Mouse (Mus musculus): ENCODE results near the gene Acox2.
"Not testable (repeated sequence)": the region's sequence is repeated elsewhere in the genome, so short reads cannot be mapped to it uniquely, and the experiment has no call there.

Gene Acox2

DNA sequence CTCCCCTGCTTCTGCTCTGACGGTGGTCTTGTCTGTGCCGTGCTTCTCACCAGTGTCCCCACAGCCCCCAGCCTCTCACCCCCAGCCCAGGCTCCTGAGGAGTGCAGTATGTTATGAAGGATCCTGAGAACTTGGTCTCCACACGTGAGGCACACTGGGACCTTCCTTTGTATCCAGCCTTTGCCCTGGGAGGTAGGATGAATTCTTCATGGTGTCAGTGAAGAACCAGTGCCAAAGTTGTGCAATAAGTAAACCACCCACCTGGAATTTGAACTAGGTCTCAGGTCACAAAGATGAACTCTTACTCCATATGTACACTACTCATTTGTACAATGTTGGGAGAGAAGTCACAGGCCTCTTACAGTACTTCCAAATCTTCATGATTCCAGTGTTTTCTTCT lies at the start of gene Acox2:
Gene Acox2 (minus strand): TSS at position 188 of the 400 bp plus-strand sequence.
- POLR2A ChIA-PET = no interaction called here
- CTCF ChIA-PET = no interaction called here

- ChIA-PET POLR2A (interaction anchor here in 2 of 4 experiments (1.5 to 2.2 kb wide), 3 partner anchors 9 to 38 kb away, joined by 3 to 6 read pairs (median 6); no protein-coding TSS in a partner anchor), CTCF (interaction anchor here (0.6 to 3.1 kb wide), 4 partner anchors 8 to 133 kb away, joined by 3 to 20 read pairs (median 6); no protein-coding TSS in a partner anchor)
These were observed 49.5 kb upstream of the Acox2 start for GRCm38 (mm10) chr14:8308650-8309049.

DNA sequence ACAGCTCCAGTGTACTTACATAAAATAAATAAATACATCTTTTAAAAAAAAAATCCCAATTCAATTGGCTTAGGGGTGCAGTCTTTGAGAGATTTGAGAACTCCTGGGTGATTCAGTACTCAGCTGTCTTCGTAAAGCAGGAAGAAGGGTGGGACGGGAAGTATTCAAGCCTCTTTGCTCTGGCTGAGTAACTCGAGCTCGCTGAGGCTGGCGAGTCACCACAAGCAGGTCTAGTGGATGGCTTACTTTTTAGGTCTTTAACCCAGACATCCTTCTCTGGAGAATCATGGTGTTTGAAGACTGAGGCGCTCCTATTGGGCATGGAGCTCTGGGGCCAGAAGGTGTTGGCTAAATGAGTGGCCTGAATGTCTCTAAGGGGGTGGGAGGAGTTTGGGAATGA lies 47.7 kb upstream of the Acox2 start:
- POLR2A ChIA-PET = interaction anchor here in 3 of 4 experiments (0.7 to 1.4 kb wide), 4 partner anchors 10 to 174 kb away, joined by 3 to 6 read pairs (median 3); no protein-coding TSS in a partner anchor
- CTCF ChIA-PET = interaction anchor here in 3 of 4 experiments (1.0 to 1.4 kb wide), 4 partner anchors 9 to 93 kb away, joined by 3 to 4 read pairs (median 3); partner anchors contain the start of gene Kctd6 (in 1 of the 3)

- POLR2A ChIA-PET = interaction anchor here in 1 of 4 experiments (1.2 kb wide), 1 partner anchor 58 kb away, joined by 3 read pairs; no protein-coding TSS in a partner anchor
- CTCF ChIA-PET = interaction anchor here in 2 of 4 experiments (0.5 kb wide), 2 partner anchors 9 to 410 kb away, joined by 3 read pairs; no protein-coding TSS in a partner anchor
These were observed 45.9 kb upstream of the Acox2 start for GRCm38 (mm10) chr14:8305014-8305413.

DNA sequence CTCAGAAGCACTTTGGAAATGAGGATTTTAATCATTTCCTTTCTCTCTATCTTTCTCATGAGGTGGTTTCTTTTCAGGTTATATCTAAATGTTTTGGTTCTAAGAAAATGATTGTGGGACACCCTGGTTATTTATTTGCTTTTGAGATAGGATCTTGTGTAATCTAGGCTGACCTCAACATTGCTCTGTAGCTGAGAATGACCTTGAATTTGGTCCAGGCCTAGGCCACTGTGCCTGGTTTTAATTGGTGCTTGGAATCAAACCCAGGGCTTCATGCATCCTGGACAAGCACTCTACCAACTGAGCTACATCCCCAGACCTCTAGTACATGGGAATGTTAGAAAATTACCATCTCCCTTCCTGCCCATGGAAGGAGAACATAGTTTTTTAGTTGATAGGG lies 44.9 kb upstream of the Acox2 start:
- ChIA-PET POLR2A (interaction anchor here in 1 of 4 experiments (1.2 kb wide), 1 partner anchor 57 kb away, joined by 3 read pairs; no protein-coding TSS in a partner anchor), CTCF (interaction anchor here in 1 of 4 experiments (0.6 kb wide), 1 partner anchor 9 kb away, joined by 4 read pairs; no protein-coding TSS in a partner anchor)

- CTCF ChIA-PET = no interaction called here
- POLR2A ChIA-PET = no interaction called here
These were observed 43.5 kb upstream of the Acox2 start for GRCm38 (mm10) chr14:8302687-8303086.

GRCm38 (mm10) chr14:8300281-8300680 lies 41.1 kb upstream of the Acox2 start:
- ChIA-PET POLR2A (interaction anchor here in 3 of 4 experiments (0.8 to 1.9 kb wide), 8 partner anchors 8 to 271 kb away, joined by 3 to 6 read pairs (median 4); no protein-coding TSS in a partner anchor), CTCF (interaction anchor here (0.5 to 2.6 kb wide), 41 partner anchors 9 to 442 kb away, joined by 3 to 27 read pairs (median 5); partner anchors contain the start of genes Fam107a (in 2 of the 4) and Kctd6 (in 2 of the 4))

DNA sequence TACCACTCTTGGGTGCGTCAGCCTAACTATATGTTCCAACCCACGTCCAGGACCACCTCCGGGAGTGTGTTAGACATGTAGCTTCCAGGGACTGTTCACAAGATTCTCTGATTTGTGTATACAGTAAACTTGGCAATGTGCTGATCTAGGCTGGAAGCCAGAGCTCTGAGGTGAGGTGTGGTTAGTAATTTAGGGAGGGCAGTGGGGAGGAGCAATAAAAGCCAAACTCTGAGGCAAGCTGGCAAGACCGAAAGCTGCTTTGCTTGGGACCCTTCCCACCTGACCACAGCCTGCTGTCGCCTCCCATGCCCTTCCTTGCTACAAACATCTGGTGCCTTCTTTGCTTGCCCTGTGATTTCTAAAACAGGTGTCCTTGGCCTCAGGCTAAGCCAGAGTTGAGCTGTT lies 38.7 kb upstream of the Acox2 start:
- POLR2A ChIA-PET = interaction anchor here in 1 of 4 experiments (1.1 kb wide), 1 partner anchor 66 kb away, joined by 3 read pairs; no protein-coding TSS in a partner anchor
- CTCF ChIA-PET = interaction anchor here in 3 of 4 experiments (0.5 to 2.1 kb wide), 3 partner anchors 9 to 81 kb away, joined by 3 to 7 read pairs (median 5); no protein-coding TSS in a partner anchor

GRCm38 (mm10) chr14:8294257-8294656 lies 35.1 kb upstream of the Acox2 start:
- POLR2A ChIA-PET = no interaction called here
- CTCF ChIA-PET = no interaction called here

DNA sequence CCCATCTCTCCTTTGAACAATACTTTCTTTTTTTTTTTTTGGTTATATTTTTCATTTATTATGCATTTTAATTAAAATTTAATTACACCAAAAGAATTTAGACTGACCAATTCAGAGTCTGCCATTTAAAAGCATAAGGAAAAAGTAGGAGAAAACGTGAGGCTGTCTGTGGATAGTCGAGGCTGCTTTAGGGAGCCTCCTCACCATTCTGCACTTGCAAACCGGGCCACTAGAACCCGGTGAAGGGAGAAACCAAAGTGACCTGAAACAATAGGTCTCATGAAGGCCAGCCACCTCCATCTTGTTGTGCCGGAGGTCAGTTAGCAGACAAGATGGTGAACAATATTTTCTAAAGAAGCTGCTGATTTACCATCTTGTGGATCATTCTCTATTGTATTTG lies 27.4 kb upstream of the Acox2 start:
- CTCF ChIA-PET, POLR2A ChIA-PET: not testable (repeated sequence)

GRCm38 (mm10) chr14:8283784-8284183 lies 24.6 kb upstream of the Acox2 start:
- POLR2A ChIA-PET = interaction anchor here in 2 of 4 experiments (0.6 to 0.8 kb wide), 2 partner anchors 22 to 1864 kb away, joined by 3 read pairs; no protein-coding TSS in a partner anchor

DNA sequence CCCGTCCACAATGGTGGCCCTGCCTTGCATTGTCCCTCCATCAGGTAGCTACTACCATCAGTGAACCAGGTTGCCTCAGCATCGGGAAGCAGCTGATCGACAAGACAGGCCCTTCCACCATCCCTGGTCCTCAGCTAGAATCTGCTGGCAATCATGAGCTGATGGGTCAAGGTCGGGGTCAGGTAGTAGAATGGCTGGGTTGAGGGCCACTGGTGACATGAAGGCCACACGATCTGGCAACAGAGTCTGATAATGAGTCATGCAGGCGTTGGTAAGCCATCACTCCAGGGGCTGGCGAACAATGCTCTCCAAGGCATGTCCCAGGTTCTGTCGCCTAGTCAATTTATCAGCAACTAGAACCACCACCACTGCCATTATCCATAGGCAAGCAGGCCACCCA lies 12.1 kb upstream of the Acox2 start:
- CTCF ChIA-PET, POLR2A ChIA-PET: not testable (repeated sequence)

More at GRCm38 (mm10) chr14:8283784-8284183, 24.6 kb upstream of the Acox2 start:
- CTCF ChIA-PET = no interaction called here

GRCm38 (mm10) chr14:8264378-8264777 lies 5.2 kb upstream of the Acox2 start:
- CTCF ChIA-PET = no interaction called here
- POLR2A ChIA-PET = no interaction called here

- ChIA-PET CTCF (interaction anchor here (0.6 to 2.6 kb wide), 6 partner anchors 39 to 298 kb away, joined by 3 to 7 read pairs (median 4); no protein-coding TSS in a partner anchor), POLR2A (no interaction called here)
These were observed 3.1 kb upstream of the Acox2 start for GRCm38 (mm10) chr14:8262242-8262641.

- POLR2A ChIA-PET = no interaction called here
- CTCF ChIA-PET = interaction anchor here in 2 of 4 experiments (0.7 to 2.6 kb wide), 3 partner anchors 39 to 86 kb away, joined by 3 to 7 read pairs (median 3); partner anchors contain the start of gene Kctd6 (in 1 of the 2)
These were observed 1.1 kb upstream of the Acox2 start for GRCm38 (mm10) chr14:8260214-8260613.

DNA sequence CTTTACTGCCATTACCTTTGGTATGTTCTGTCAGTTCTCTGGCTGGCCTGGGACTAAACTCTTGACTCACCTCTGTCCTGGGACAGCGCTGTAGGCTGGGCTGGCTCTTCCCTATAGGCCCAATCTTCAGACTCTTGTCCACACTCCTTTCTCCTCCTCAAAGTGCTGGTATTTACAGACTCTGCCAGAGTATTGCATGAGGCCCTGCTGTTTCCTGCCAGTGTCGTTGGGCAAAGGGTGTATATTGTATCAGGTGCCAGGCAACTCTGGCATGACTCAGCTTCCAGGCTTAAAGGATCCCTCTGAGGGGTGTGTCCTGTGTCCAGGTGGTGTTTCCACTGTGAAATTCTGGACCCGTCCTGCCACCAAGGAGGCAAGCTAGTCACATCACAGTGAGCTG lies 401 bp downstream of the Acox2 start:
- CTCF ChIA-PET = no interaction called here
- POLR2A ChIA-PET = interaction anchor here in 1 of 4 experiments (0.5 kb wide), 1 partner anchor 81 kb away, joined by 3 read pairs; no protein-coding TSS in a partner anchor

DNA sequence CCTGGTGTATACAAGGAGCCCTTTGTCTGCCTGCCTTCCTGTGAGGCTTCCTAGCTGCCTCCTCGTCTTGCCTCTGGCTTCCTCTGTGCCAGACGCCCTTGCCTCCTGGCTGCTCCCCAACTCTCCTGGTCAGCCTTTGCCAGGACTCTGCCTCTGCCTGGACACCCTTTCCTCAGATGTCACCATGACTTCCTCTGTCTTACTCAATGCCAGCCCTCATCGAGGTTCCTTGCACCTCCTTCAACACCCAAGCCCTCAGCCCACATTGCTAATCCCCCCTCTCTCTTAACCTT lies 872 bp downstream of the Acox2 start:
- ChIA-PET POLR2A (interaction anchor here in 1 of 4 experiments (0.5 kb wide), 1 partner anchor 81 kb away, joined by 3 read pairs; no protein-coding TSS in a partner anchor), CTCF (interaction anchor here in 1 of 4 experiments (0.9 kb wide), 1 partner anchor 9 kb away, joined by 3 read pairs; no protein-coding TSS in a partner anchor)

GRCm38 (mm10) chr14:8257521-8258334 lies 1.4 kb downstream of the Acox2 start:
- POLR2A ChIA-PET = no interaction called here

GRCm38 (mm10) chr14:8256881-8257280 lies 2.3 kb downstream of the Acox2 start:
- CTCF ChIA-PET = interaction anchor here in 1 of 4 experiments (0.8 kb wide), 1 partner anchor 164 kb away, joined by 6 read pairs; no protein-coding TSS in a partner anchor
- POLR2A ChIA-PET = no interaction called here

More at GRCm38 (mm10) chr14:8257521-8258334, 1.4 kb downstream of the Acox2 start:
- CTCF ChIA-PET = interaction anchor here in 1 of 4 experiments (0.9 kb wide), 1 partner anchor 9 kb away, joined by 3 read pairs; no protein-coding TSS in a partner anchor
